Mouse (Mus musculus) right cerebral cortex, postnatal 10 days (tissue): ENCODE measurements around the gene Nif3l1.

ENCODE experiments used
- DNase-seq, 2 experiments: peaks; one replicate each; pipeline ENCODE4 v3.0.0; 2021; ENCODE audit warnings: low spot score in 2 of 2

The Nif3l1 gene

DNA sequence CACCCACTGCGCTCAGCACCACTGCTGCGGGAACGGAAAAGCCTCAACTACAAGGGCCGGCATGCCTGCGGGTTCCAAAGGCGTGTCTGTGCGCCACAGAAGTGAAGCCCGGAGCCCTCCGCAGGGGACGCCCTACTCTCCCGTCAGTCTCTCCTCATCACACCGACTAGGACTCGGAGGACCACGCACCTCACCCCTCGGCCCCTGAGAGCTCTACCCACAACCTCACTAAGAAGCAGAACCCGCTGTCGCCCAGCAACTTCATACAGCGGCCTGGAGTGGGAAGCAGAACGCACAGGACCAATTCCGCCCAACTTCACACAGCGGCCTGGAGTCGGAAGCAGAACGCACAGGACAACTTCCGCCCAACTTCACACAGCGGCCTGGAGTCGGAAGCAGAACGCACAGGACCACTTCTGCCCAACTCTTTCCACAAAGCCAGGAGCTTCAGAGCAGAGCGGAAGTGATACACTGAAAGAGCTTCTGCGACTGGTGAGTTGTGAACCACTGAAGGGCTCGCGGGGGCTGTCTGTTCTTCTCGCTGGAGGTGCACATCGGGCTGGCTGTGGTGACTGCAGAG is at the start of gene Nif3l1, which contains the start of gene Ppil3:
TSS of gene Nif3l1 (plus strand) at position 9 of the 580 bp plus-strand sequence.
TSS of gene Ppil3 (minus strand) at position 344 of the 580 bp plus-strand sequence.
- peak; percentile 93 to 96 for DNase-seq

- DNase-seq: no peak
These were observed 49.6 kb upstream of the Nif3l1 start for GRCm38 (mm10) chr1:58395341-58395740.

- no peak for DNase-seq
These were observed 48.8 kb upstream of the Nif3l1 start for GRCm38 (mm10) chr1:58396179-58396578.

DNA sequence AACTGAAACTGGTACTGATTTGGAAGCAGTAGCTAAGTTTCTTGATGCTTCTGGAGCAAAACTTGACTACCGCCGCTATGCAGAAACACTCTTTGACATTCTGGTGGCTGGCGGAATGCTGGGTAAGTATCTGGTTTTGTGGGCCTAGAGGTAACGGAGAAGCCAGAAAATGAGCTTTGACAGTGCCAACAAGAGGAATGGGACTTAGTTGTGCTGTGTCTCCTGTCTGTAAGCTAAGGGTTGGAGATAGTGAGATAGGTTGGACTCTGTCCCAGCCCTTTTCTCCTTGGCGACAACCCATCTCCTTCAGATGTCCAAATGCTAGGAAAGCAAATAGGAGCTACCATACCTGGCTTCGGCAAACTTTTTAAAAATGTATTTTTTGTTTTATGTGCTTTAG is 47.2 kb upstream of the Nif3l1 start:
- peak in 1 of 2 experiments; percentile 10 for DNase-seq

DNA sequence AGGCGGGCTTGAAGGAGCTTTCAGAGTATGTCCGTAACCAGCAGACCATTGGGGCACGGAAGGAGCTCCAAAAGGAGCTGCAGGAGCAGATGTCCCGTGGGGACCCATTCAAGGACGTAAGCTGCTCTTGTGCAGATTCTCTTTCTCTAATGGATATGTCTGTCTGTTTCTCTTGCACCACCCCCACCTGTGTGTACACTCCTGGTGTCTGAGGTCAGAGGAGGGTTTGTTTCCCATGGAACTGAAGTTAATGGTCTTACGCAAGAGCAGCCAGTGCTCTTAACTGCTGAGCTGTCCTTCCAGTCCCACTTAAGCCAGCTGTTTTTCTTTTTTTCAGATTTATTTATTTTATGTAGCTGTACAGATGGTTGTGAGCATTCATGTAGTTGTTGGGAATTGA is 43.6 kb upstream of the Nif3l1 start:
- peak in 1 of 2 experiments; percentile 6 for DNase-seq

GRCm38 (mm10) chr1:58403745-58404144 is 41.2 kb upstream of the Nif3l1 start:
- DNase-seq: peak in 1 of 2 experiments; percentile 15

DNA sequence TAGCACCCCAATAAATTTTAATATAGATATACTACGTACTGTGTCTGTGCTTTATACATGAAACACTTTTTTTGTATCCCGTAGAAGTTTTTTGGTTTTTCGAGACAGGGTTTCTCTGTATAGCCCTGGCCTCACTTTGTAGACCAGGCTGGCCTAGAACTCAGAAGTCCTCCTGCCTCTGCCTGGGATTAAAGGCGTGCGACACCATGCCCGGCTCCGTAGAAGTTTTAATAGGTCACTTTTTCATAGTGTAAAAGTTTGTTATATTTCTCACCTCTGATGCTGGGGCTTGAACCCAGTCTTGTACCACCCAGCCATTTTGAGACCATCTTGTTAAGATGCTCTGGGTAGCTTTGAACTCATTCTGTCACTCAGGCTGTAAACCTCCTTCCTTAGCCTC is 37.6 kb upstream of the Nif3l1 start:
- DNase-seq: peak in 1 of 2 experiments; percentile 16

- peak in 1 of 2 experiments; percentile 19 for DNase-seq
These were observed 36.8 kb upstream of the Nif3l1 start for GRCm38 (mm10) chr1:58408141-58408540.

DNA sequence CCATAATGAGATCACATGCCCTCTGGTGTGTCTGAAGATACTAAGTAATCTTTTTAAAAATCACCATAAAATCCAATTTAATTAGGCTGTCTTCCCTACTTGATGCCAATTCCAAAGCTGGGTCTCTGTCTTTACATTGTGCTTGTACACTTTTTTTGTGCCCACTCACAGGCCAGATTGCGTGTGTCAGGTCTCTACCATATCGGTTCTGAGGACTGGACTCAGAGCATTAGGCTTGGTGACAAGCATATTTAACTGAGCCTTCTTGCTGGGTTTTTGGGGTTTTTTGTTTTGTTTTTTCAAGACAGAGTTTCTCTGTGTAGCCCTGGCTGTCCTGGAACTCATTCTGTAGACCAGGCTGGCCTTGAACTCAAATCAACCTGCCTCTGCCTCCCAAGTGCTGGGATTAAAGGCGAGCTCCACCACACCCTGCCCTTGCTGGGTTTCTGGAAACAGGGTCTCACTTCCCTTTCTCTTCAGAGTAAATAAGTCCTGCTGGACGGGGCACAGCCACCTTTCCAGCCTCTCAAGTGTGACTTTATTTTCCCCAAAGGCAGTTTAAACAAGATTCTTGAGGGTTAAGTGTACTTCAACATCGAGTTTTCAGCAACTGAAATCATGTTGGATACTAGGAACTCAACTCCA is 35.3 kb upstream of the Nif3l1 start:
- no peak for DNase-seq

DNA sequence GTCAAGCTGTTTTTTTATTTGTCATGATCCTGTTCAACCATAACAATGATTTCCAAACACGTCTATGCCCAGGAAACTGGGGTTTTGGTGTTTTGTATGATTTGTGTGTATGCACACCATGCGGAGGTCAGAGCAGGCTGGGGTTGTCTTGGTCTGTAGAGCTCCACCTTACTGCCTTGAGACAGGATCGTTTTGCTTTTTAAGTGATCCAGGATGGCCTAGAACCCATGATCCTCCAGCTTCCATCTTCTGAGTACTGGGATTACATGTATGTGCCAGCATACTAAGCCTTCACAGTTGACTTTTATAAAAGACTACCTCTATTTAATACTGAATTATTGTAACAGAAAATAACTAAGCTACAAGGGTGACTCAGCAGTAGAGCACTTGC is 34.8 kb upstream of the Nif3l1 start:
- no peak for DNase-seq

GRCm38 (mm10) chr1:58410776-58411175 is 34.2 kb upstream of the Nif3l1 start:
- no peak for DNase-seq

DNA sequence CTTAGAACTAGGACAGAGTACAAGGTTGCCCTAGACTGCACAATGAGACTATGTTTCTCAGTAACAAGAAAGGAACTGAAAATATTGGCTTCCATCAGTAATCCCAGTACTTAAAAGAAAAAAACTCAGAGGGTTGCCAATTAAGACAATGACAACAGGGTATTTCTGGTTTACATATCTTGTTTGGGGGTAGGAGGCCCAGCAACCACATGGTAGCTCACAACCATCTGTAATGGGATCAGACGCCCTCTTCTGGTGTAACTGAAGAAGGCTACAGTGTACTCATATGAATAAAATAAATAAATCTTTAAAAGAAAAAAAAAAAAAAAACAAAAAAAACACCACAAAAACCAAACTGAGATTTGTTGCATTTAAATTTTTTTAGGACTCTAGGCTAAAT is 29.5 kb upstream of the Nif3l1 start:
- no peak for DNase-seq

DNA sequence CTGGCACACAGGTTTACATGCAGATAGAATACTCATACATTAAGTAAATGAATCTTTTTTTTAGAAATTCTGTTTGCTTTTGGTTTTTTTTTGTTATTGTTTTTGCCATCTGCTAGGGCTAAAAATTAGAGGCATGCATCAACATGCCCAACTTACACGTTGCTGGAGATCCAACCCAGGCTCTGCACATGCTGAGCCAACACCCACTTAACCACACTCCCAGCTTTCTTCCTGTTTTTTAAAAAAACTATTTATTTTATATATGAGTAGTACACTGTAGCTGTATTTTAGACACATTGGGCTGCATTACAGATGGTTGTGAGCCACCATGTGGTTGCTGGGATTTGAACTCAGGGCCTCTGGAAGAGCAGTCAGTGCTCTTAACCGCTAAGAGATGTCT is 28.9 kb upstream of the Nif3l1 start:
- no peak for DNase-seq

DNA sequence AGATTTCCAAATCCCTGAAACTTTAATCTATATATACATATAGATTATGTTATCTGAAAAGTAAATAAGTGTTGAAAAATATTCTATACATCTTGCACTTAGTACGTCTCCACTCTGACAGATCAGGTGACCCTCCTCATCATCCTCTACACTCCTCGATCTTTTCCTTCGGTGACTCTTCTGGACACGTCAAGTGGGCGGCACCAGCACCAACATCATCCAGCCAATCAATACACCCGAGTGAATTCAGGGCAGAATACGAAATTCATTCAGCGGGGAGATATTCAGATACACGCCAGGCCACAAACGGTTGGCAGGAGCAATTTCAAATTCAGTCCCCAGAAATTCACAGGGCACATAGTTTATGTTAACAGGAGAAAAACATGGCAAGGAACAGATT is 24.9 kb upstream of the Nif3l1 start:
- no peak for DNase-seq

DNA sequence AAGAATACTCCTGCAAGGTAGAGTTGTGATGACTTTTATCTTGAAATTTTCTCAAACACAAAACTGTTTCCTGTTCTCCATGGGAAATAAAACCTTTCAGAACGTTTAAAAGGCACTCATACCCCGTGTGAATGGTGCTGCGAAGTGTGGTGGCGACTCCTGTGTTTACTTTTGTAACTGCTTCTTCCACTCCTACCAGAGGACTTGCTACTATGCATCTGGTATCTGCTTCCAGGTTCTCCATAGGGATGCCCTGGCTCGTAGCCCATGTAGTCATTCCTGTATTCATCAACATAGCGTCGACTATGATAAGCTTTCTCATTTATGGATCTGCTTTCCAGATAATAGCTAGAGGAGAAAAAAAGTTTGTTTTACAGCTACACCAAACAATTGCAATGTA is 24.0 kb upstream of the Nif3l1 start:
- no peak for DNase-seq

GRCm38 (mm10) chr1:58422879-58423278 is 22.1 kb upstream of the Nif3l1 start:
- peak in 1 of 2 experiments; percentile 34 for DNase-seq

GRCm38 (mm10) chr1:58423371-58424248 is 21.3 kb upstream of the Nif3l1 start, which contains the start of gene Clk1:
Gene Clk1 (minus strand): TSS chr1:58424066.
- peak; percentile 96 to 97 for DNase-seq

- no peak for DNase-seq
These were observed 20.4 kb upstream of the Nif3l1 start for GRCm38 (mm10) chr1:58424551-58424950.

DNA sequence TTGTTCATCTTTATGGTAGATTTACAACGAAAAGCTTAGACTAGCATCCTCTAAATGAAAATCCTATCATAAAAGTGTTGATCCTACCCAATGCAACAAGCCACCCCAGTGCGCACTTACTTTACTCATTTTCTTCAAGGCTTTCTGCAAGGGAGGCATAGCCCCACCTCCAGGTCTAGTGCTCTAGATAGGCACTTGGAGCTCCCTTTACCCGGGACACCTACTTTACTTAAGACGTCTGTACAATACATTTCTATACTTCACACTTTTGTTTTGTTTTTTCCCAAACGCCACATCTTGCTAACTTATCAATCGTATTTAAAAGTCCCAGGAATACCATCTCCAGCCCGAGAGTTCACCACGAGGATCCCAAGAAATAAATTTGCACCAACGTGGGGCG is 260 bp upstream of the Nif3l1 start:
- no peak for DNase-seq

DNA sequence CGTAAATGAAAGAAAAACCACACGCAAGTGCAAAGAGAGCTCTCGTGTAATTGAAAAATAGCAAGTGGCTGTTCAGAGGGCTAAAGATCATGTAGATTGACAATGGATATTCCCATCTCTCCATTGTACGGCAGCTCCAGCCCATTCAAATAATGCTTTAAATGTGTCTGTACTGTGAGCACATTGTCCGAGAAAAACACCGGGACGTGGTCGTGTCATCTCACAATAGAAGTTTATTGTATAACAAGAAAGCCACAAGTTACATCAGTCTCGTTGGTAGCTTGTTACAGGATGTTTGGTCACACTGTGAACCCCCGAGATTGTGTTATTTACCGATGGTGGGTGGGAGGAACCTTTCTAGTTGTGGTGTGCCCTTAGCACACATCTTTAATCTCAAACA is 910 bp downstream of the Nif3l1 start:
- DNase-seq: no peak

DNA sequence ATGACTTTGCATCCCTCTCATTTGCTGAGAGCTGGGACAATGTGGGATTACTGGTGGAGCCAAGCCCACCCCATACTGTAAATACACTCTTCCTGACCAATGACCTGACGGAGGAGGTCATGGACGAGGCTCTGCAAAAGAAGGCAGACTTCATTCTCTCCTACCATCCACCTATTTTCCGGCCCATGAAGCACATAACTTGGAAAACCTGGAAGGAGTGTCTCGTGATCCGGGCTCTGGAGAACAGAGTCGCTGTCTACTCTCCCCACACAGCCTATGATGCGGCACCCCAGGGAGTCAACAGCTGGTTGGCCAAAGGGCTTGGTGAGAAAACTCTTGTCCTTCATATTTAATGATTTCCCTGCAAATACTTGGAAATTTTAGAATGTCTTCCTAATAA is 2.8 kb downstream of the Nif3l1 start:
- no peak for DNase-seq

GRCm38 (mm10) chr1:58448396-58448795 is 3.4 kb downstream of the Nif3l1 start:
- no peak for DNase-seq

GRCm38 (mm10) chr1:58454316-58454715 is 9.4 kb downstream of the Nif3l1 start:
- DNase-seq: no peak
